Mouse (Mus musculus) neural tube, embryonic 11.5 days (tissue): Measurements from ENCODE around the gene C1qtnf6. TPM values are rescaled to one million over a fixed set of nuclear protein-coding genes. Genes with fewer than 3 reads are reported as not detected.

Source experiments
- ATAC-seq: fragments of 200-750 bp; cut with Nextera tagmentation; 2 replicates; pipeline ENCODE4 v1.8.0; 2017; ENCODE audit warnings: moderate number of reproducible peaks, mild to moderate bottlenecking, moderate TSS enrichment, moderate library complexity; ENCODE audit not compliant: insufficient read depth, low FRiP score, low TSS enrichment
- DNase-seq: peaks from one replicate; pipeline ENCODE4 v3.0.0-alpha.2; 2015; ENCODE audit warnings: low spot score
- H3K27ac ChIP-seq: fragments of 300-500 bp; sonication (generic); 2 replicates; pipeline ENCODE4 v1.5.1; 2014; ENCODE audit warnings: low read depth, mild to moderate bottlenecking, low read length
- H3K27me3 ChIP-seq: fragments of 300-500 bp; sonication (generic); 2 replicates; pipeline ENCODE4 v1.6.1; 2014; ENCODE audit warnings: mild to moderate bottlenecking, low read length, mixed read lengths; ENCODE audit not compliant: control insufficient read depth, insufficient read depth
- H3K36me3 ChIP-seq: fragments of 300-500 bp; sonication (generic); 2 replicates; pipeline ENCODE4 v1.6.1; 2014; ENCODE audit warnings: mild to moderate bottlenecking, low read length, moderate library complexity, mixed read lengths; ENCODE audit not compliant: control insufficient read depth, insufficient read depth
- H3K4me1 ChIP-seq: fragments of 300-500 bp; sonication (generic); 2 replicates; pipeline ENCODE4 v1.6.1; 2014; ENCODE audit warnings: low read length, mixed read lengths; ENCODE audit not compliant: control insufficient read depth, insufficient read depth
- H3K4me2 ChIP-seq: fragments of 300-500 bp; sonication (generic); 2 replicates; pipeline ENCODE4 v1.6.1; 2014; ENCODE audit warnings: low read depth, mild to moderate bottlenecking, moderate library complexity
- H3K4me3 ChIP-seq: fragments of 300-500 bp; sonication (generic); 2 replicates; pipeline ENCODE4 v1.5.1; 2014; ENCODE audit warnings: low read depth, low read length
- H3K9ac ChIP-seq: fragments of 300-500 bp; sonication (generic); 2 replicates; pipeline ENCODE4 v1.6.1; 2014; ENCODE audit warnings: mild to moderate bottlenecking, low read length
- H3K9me3 ChIP-seq: fragments of 300-500 bp; sonication (generic); 2 replicates; pipeline ENCODE4 v1.6.1; 2016; ENCODE audit warnings: low read length; ENCODE audit not compliant: control insufficient read depth
- WGBS: fragments of 180-500 bp; shearing (Covaris S2); extraction: QIAGEN DNeasy Blood & Tissue Kit; methylation state at CpG from one replicate; pipeline ENCODE4 v1.1.7; 2014; 5-methylcytosine and 5-hydroxymethylcytosine counted together
- polyA plus RNA-seq: library from polyadenylated mRNA; unstranded; fragments of >200 nt; fragmentation: Nextera tagmentation; extraction: Ambion mirVana; gene quantifications from 2 replicates; pipeline ENCODE4 v1.2.1, GENCODE M21; 2014

C1qtnf6 gene
- polyA plus RNA-seq, 1 experiment from 2014 or later, result 12.8 TPM

GRCm38 (mm10) chr15:78527973-78528372 is 3.2 kb downstream of the C1qtnf6 start:
- ATAC-seq (no peak), DNase-seq (no peak)
- H3K9ac ChIP-seq, result no peak overlapping the region
- WGBS, result 74% methylated on average over 7 of the region's 7 CpGs
- H3K27me3 ChIP-seq, result no peaks in the 10 kb centered on the region
- no peaks in the 10 kb centered on the region for H3K9me3 ChIP-seq
- no peak overlapping the region for H3K27ac ChIP-seq
- H3K36me3 ChIP-seq, result no peaks in the 10 kb centered on the region
- H3K4me1 ChIP-seq, result peaks cover 12% of the 10 kb centered on the region
- no peak overlapping the region for H3K4me2 ChIP-seq
- no peak overlapping the region for H3K4me3 ChIP-seq

DNA sequence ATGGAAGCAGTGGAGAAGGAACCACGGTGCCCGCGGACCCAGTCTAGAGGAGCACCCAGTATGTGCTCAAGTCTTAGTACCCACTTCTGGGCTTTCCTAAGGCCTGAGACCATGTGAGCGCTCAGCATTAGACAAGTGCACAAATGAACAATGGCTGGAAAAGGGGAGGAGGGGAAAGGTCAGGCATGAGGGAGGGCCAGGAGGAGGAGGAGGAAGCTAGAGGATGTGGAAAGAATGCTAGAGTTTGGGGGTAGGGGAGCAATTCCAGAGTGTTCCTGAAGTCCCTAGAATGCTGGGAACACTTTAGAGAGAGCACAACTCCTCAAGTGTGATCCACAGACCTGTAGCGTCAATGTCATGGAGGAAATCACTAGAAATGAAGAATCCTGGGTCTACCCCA is 7.1 kb downstream of the C1qtnf6 start:
- 89% methylated on average over 5 of the region's 5 CpGs for WGBS
- Histone ChIP-seq H3K4me2 (no peak overlapping the region), H3K36me3 (no peaks in the 10 kb centered on the region), H3K27ac (no peak overlapping the region), H3K9me3 (no peaks in the 10 kb centered on the region), H3K4me3 (no peak overlapping the region), H3K27me3 (no peaks in the 10 kb centered on the region), H3K9ac (no peak overlapping the region), H3K4me1 (peaks cover 3% of the 10 kb centered on the region; the same call in 1 of the 2 replicates)
- ATAC-seq, result no peak
- no peak for DNase-seq

DNA sequence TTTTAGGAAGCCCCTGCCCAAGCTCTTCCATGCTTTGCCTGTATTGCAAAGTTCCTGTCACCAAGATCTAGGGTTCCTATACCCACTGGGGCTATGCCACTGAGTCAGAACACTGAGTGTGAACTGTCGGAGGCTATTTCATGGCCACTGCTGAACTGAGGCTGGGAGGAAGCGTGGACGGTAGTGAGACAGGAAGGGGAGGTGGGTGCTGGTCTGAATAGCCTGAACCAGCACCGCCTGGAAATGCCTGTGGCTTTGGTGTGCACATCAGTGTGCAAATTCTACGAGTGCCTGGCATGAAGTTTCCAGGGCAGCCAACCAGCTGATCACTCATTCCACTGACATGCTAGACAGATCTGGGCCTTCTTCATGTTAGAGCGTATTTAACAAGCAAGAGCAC is 9.3 kb downstream of the C1qtnf6 start:
- Histone ChIP-seq H3K4me2 (no peak overlapping the region), H3K4me1 (no peaks in the 10 kb centered on the region), H3K9me3 (no peaks in the 10 kb centered on the region), H3K4me3 (no peak overlapping the region), H3K27me3 (no peaks in the 10 kb centered on the region), H3K9ac (no peak overlapping the region), H3K36me3 (no peaks in the 10 kb centered on the region), H3K27ac (no peak overlapping the region)
- WGBS, result 78% methylated on average over 6 of the region's 6 CpGs
- no peak for ATAC-seq
- no peak for DNase-seq

GRCm38 (mm10) chr15:78521331-78521730 is 9.9 kb downstream of the C1qtnf6 start:
- H3K4me1 ChIP-seq, result no peaks in the 10 kb centered on the region
- no peak overlapping the region for H3K9ac ChIP-seq
- ATAC-seq, result no peak
- no peak overlapping the region for H3K4me2 ChIP-seq
- no peaks in the 10 kb centered on the region for H3K9me3 ChIP-seq
- H3K4me3 ChIP-seq, result no peak overlapping the region
- WGBS, result 65% methylated on average over 8 of the region's 8 CpGs
- H3K27me3 ChIP-seq, result no peaks in the 10 kb centered on the region
- no peak for DNase-seq
- no peaks in the 10 kb centered on the region for H3K36me3 ChIP-seq
- H3K27ac ChIP-seq, result no peak overlapping the region

DNA sequence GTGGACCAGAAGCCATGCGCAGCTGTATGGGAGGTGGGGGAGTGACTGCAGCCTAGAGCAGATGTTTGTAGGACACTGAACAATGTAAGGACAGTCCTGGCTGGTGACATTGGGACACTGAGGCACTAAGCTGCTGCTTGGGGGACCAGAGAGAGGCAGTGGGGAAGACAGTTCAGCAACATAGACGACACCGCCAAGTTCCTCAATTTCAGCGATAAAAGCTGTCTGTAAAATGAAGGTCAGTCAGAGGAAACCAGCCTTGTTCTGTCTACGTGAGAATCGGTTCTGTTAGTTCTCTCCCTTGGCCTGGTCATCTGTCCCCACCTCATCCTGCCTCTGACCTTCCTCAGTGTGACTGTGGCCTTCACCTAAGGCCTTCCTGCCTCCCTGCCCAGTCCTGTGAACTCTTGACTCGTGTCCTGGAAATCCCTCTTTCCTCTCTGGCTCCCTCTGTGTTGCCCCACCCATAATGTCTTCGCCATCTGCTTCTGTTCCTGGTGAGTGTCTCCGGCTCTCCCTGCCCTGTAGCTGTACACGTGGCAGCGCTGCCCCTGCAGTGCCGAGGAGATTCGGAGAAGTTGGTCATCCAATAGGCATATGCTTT is 11.0 kb downstream of the C1qtnf6 start:
- WGBS, result 69% methylated on average over 13 of the region's 13 CpGs
- H3K4me1 ChIP-seq, result no peaks in the 10 kb centered on the region
- no peak overlapping the region for H3K4me2 ChIP-seq
- no peak overlapping the region for H3K27ac ChIP-seq
- H3K9me3 ChIP-seq, result no peaks in the 10 kb centered on the region
- no peak overlapping the region; the same call in 1 of the 2 replicates for H3K9ac ChIP-seq
- DNase-seq (no peak), ATAC-seq (no peak)
- no peaks in the 10 kb centered on the region for H3K27me3 ChIP-seq
- no peaks in the 10 kb centered on the region for H3K36me3 ChIP-seq
- H3K4me3 ChIP-seq, result no peak overlapping the region

- Histone ChIP-seq H3K27ac (no peak overlapping the region), H3K36me3 (no peaks in the 10 kb centered on the region), H3K9me3 (no peaks in the 10 kb centered on the region), H3K27me3 (no peaks in the 10 kb centered on the region), H3K4me1 (no peaks in the 10 kb centered on the region), H3K4me3 (no peak overlapping the region), H3K9ac (no peak overlapping the region), H3K4me2 (no peak overlapping the region)
- ATAC-seq (no peak), DNase-seq (no peak)
- WGBS, result 73% methylated on average over 7 of the region's 7 CpGs
Observed at GRCm38 (mm10) chr15:78518221-78518620, 13.0 kb downstream of the C1qtnf6 start.

- no peak overlapping the region for H3K4me2 ChIP-seq
- H3K27me3 ChIP-seq, result no peaks in the 10 kb centered on the region
- no peak overlapping the region for H3K4me3 ChIP-seq
- H3K4me1 ChIP-seq, result no peaks in the 10 kb centered on the region
- no peak overlapping the region for H3K9ac ChIP-seq
- ATAC-seq (no peak), DNase-seq (no peak)
- no peaks in the 10 kb centered on the region for H3K36me3 ChIP-seq
- no peak overlapping the region for H3K27ac ChIP-seq
- no peaks in the 10 kb centered on the region for H3K9me3 ChIP-seq
- 87% methylated on average over 6 of the region's 6 CpGs for WGBS
Observed at GRCm38 (mm10) chr15:78515759-78516158, 15.5 kb downstream of the C1qtnf6 start.

DNA sequence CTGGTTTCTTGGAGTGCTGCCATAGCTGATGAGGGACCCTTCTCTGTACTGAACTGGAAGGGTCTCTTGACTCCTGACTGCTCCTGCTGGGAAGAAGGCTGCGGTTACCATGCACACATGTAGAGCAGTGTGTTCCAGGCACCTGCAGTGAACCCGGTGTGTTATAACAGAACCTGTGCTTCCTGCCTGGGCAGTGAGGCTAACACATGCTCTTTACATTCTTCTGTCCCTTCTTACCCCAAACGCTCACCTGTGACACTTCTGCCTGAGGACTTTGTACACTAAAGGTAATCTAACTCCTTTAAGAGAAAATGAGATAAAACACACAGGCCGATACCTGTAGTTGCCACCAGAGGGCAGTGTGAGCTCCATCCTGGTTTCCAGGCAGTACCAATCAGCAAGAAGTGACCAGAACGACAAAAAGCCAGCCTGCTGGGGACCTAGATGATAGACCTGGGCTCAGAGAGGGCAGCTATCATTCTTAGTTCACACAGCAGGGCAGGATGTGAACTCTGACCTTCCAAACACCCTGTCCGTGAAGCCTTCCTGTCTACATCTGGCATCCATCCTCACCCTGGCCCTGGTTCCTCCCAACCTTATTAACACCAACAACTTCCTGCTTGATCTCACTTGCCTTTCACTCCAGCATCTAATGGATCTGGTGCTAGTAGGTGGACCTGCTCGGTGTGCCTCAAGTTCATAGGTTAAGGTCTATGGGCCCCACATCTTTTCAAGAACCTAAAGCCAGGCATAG is 16.6 kb downstream of the C1qtnf6 start:
- no peak for ATAC-seq
- no peaks in the 10 kb centered on the region for H3K27me3 ChIP-seq
- peaks cover 4% of the 10 kb centered on the region; the same call in 1 of the 2 replicates for H3K4me1 ChIP-seq
- no peak overlapping the region for H3K27ac ChIP-seq
- H3K9me3 ChIP-seq, result no peaks in the 10 kb centered on the region
- no peak overlapping the region for H3K4me2 ChIP-seq
- peak; percentile 73 for DNase-seq
- no peak overlapping the region for H3K4me3 ChIP-seq
- no peaks in the 10 kb centered on the region for H3K36me3 ChIP-seq
- 0 out of 2 replicates have a peak overlapping the region, but pooled peaks have one; percentile 10 for H3K9ac ChIP-seq
- 33% methylated on average over 7 of the region's 7 CpGs for WGBS

DNA sequence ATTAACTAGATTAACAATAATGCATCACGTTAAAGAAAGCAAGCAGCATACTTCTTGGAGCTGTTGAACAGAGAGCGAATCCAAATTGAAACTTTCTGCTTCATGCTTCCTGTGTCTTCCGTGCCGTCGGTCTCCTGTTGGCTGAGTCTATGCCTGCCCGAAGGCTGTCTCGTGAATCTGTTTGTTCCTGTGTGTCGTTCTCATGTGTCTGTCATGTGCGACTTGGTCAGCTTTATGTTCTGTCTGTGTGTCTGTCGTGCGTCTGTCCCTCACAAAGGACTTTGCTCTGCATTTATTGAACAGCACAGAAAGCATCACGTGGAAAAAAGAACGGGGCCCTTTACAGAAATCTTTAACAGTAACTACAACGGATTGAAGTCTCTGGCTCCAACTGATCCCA is 18.2 kb downstream of the C1qtnf6 start:
- 93% methylated on average over 14 of the region's 14 CpGs for WGBS
- Histone ChIP-seq H3K36me3 (no peaks in the 10 kb centered on the region), H3K9ac (no peak overlapping the region), H3K4me3 (no peak overlapping the region), H3K9me3 (no peaks in the 10 kb centered on the region), H3K27me3 (no peaks in the 10 kb centered on the region), H3K4me1 (peaks cover 4% of the 10 kb centered on the region; the same call in 1 of the 2 replicates), H3K27ac (no peak overlapping the region), H3K4me2 (no peak overlapping the region)
- no peak for ATAC-seq
- DNase-seq, result no peak
